Mouse (Mus musculus): ENCODE data around the gene Fntb. TPM values are rescaled to one million over a fixed set of nuclear protein-coding genes. Genes with fewer than 3 reads are reported as not detected.
"Not testable (repeated sequence)": the region's sequence is repeated elsewhere in the genome, so short reads cannot be mapped to it uniquely, and the experiment has no call there.

The Fntb gene
- polyA plus RNA-seq, 2 experiments, result 42.9 to 47.6 TPM

GRCm38 (mm10) chr12:76852419-76852818, 87.0 kb downstream of the Fntb start:
- no peaks in the 10 kb centered on the region for H3K36me3 ChIP-seq (ENCODE audit: control insufficient read depth, insufficient read depth, low read length)
- no peak for DNase-seq (ENCODE audit: low spot score)

GRCm38 (mm10) chr12:76853378-76854142, 88.2 kb downstream of the Fntb start:
- WGBS, result 82% methylated on average over 1 of the region's 1 CpGs
- no peaks in the 10 kb centered on the region for H3K9me3 ChIP-seq (ENCODE audit: control insufficient read depth, low read length)
- TF ChIP-seq POLR2A (IDR thresholded peaks at IDR 0.05; ENCODE audit: borderline replicate concordance, extremely low read depth, insufficient read depth, insufficient read length), result no peak
- H3K27me3 ChIP-seq (ENCODE audit: control insufficient read depth, insufficient read depth, low read length), result no peaks in the 10 kb centered on the region
- no peaks in the 10 kb centered on the region for H3K36me3 ChIP-seq (ENCODE audit: control insufficient read depth, insufficient read depth, low read length)
- no peak overlapping the region for H3K27ac ChIP-seq (replicated peaks; ENCODE audit: low read depth, low read length)
- DNase-seq (ENCODE audit: low spot score) (no peak), ATAC-seq (ENCODE audit: low FRiP score, low read depth) (no peak)
- H3K4me2 ChIP-seq (replicated peaks; ENCODE audit: low read depth, low read length, severe bottlenecking), result no peak overlapping the region
- no peak overlapping the region for H3K9ac ChIP-seq (ENCODE audit: low read depth, low read length, severe bottlenecking)
- no peaks in the 10 kb centered on the region for H3K4me1 ChIP-seq (ENCODE audit: control insufficient read depth, insufficient read depth, low read length)
- H3K4me3 ChIP-seq (replicated peaks; ENCODE audit: low read length), result no peak overlapping the region

More at GRCm38 (mm10) chr12:76852419-76852818, 87.0 kb downstream of the Fntb start:
- H3K4me3 ChIP-seq (replicated peaks; ENCODE audit: low read length), result no peak overlapping the region
- H3K4me1 ChIP-seq (ENCODE audit: control insufficient read depth, insufficient read depth, low read length), result no peaks in the 10 kb centered on the region
- no peak overlapping the region for H3K9ac ChIP-seq (ENCODE audit: low read depth, low read length, severe bottlenecking)
- TF ChIP-seq POLR2A (IDR thresholded peaks at IDR 0.05; ENCODE audit: borderline replicate concordance, extremely low read depth, insufficient read depth, insufficient read length), result no peak
- no peaks in the 10 kb centered on the region for H3K9me3 ChIP-seq (ENCODE audit: control insufficient read depth, low read length)
- no peak for ATAC-seq (ENCODE audit: low FRiP score, low read depth)
- no peak overlapping the region for H3K4me2 ChIP-seq (replicated peaks; ENCODE audit: low read depth, low read length, severe bottlenecking)
- H3K27me3 ChIP-seq (ENCODE audit: control insufficient read depth, insufficient read depth, low read length), result no peaks in the 10 kb centered on the region
- no peak overlapping the region for H3K27ac ChIP-seq (replicated peaks; ENCODE audit: low read depth, low read length)
- WGBS, result 94% methylated on average over 2 of the region's 2 CpGs

- Histone ChIP-seq H3K9ac (ENCODE audit: low read depth, low read length, severe bottlenecking) (no peak overlapping the region), H3K27me3 (ENCODE audit: control insufficient read depth, insufficient read depth, low read length) (no peaks in the 10 kb centered on the region), H3K27ac (replicated peaks; ENCODE audit: low read depth, low read length) (no peak overlapping the region), H3K4me2 (replicated peaks; ENCODE audit: low read depth, low read length, severe bottlenecking) (no peak overlapping the region), H3K9me3 (ENCODE audit: control insufficient read depth, low read length) (no peaks in the 10 kb centered on the region), H3K4me3 (replicated peaks; ENCODE audit: low read length) (no peak overlapping the region), H3K36me3 (ENCODE audit: control insufficient read depth, insufficient read depth, low read length) (no peaks in the 10 kb centered on the region), H3K4me1 (ENCODE audit: control insufficient read depth, insufficient read depth, low read length) (no peaks in the 10 kb centered on the region)
- ATAC-seq (ENCODE audit: low FRiP score, low read depth) (no peak), DNase-seq (ENCODE audit: low spot score) (no peak)
- TF ChIP-seq POLR2A (IDR thresholded peaks at IDR 0.05; ENCODE audit: borderline replicate concordance, extremely low read depth, insufficient read depth, insufficient read length), result no peak
- WGBS, result 82% methylated on average over 10 of the region's 10 CpGs
Observed at GRCm38 (mm10) chr12:76857087-76857486, 91.7 kb downstream of the Fntb start.

- not testable (repeated sequence) for DNase-seq (ENCODE audit: low spot score); H3K36me3 ChIP-seq (ENCODE audit: control insufficient read depth, insufficient read depth, low read length); H3K9ac ChIP-seq (ENCODE audit: low read depth, low read length, severe bottlenecking); H3K27ac ChIP-seq (replicated peaks; ENCODE audit: low read depth, low read length); H3K27me3 ChIP-seq (ENCODE audit: control insufficient read depth, insufficient read depth, low read length); H3K9me3 ChIP-seq (ENCODE audit: control insufficient read depth, low read length); H3K4me1 ChIP-seq (ENCODE audit: control insufficient read depth, insufficient read depth, low read length); ATAC-seq (ENCODE audit: low FRiP score, low read depth); H3K4me2 ChIP-seq (replicated peaks; ENCODE audit: low read depth, low read length, severe bottlenecking); H3K4me3 ChIP-seq (replicated peaks; ENCODE audit: low read length)
- WGBS, result 81% methylated on average over 6 of the region's 6 CpGs
Observed at GRCm38 (mm10) chr12:76858788-76859187, 93.4 kb downstream of the Fntb start.

- no peak for TF ChIP-seq POLR2A (IDR thresholded peaks at IDR 0.05; ENCODE audit: borderline replicate concordance, extremely low read depth, insufficient read depth, insufficient read length)
- H3K27ac ChIP-seq (replicated peaks; ENCODE audit: low read depth, low read length), result no peak overlapping the region
- H3K9ac ChIP-seq (ENCODE audit: low read depth, low read length, severe bottlenecking), result no peak overlapping the region
- H3K27me3 ChIP-seq (ENCODE audit: control insufficient read depth, insufficient read depth, low read length), result no peaks in the 10 kb centered on the region
- no peaks in the 10 kb centered on the region for H3K4me1 ChIP-seq (ENCODE audit: control insufficient read depth, insufficient read depth, low read length)
- no peaks in the 10 kb centered on the region for H3K9me3 ChIP-seq (ENCODE audit: control insufficient read depth, low read length)
- peaks cover 7% of the 10 kb centered on the region; the same call in 1 of the 2 replicates for H3K36me3 ChIP-seq (ENCODE audit: control insufficient read depth, insufficient read depth, low read length)
- no peak overlapping the region for H3K4me3 ChIP-seq (replicated peaks; ENCODE audit: low read length)
- DNase-seq (ENCODE audit: low spot score), result no peak
- WGBS, result 75% methylated on average over 11 of the region's 11 CpGs
- no peak for ATAC-seq (ENCODE audit: low FRiP score, low read depth)
- no peak overlapping the region for H3K4me2 ChIP-seq (replicated peaks; ENCODE audit: low read depth, low read length, severe bottlenecking)
Observed at GRCm38 (mm10) chr12:76863651-76864050, 98.3 kb downstream of the Fntb start.

All from limb, embryonic 14.5 days (tissue).